Mouse (Mus musculus) intestine, embryonic 14.5 days (tissue): Measurements from ENCODE around the gene Jund. TPM values are rescaled to one million over a fixed set of nuclear protein-coding genes. Genes with fewer than 3 reads are reported as not detected.

Experiments used
- ATAC-seq: fragments of 200-750 bp; cut with Nextera tagmentation; replicated peaks from 2 replicates; pipeline ENCODE4 v1.8.0; 2017; ENCODE audit warnings: low read depth, moderate number of reproducible peaks, moderate TSS enrichment, moderate library complexity; ENCODE audit not compliant: low FRiP score, low TSS enrichment
- DNase-seq: peaks from one replicate; pipeline ENCODE4 v3.0.0-alpha.2; 2018; ENCODE audit warnings: low spot score
- H3K27ac ChIP-seq: fragments of 300-500 bp; sonication (generic); 2 replicates; pipeline ENCODE4 v1.5.1; 2014; ENCODE audit warnings: low read depth, mild to moderate bottlenecking, control low read depth
- H3K27me3 ChIP-seq: fragments of 300-500 bp; sonication (generic); replicated peaks from 2 replicates; pipeline ENCODE4 v1.6.1; 2014; ENCODE audit warnings: low read length, control low read depth; ENCODE audit not compliant: control insufficient read depth, insufficient read depth
- H3K36me3 ChIP-seq: fragments of 300-500 bp; sonication (generic); 2 replicates; pipeline ENCODE4 v1.6.1; 2014; ENCODE audit warnings: low read length, control low read depth; ENCODE audit not compliant: control insufficient read depth, insufficient read depth
- H3K4me1 ChIP-seq: fragments of 300-500 bp; sonication (generic); replicated peaks from 2 replicates; pipeline ENCODE4 v1.6.1; 2014; ENCODE audit warnings: low read length, control low read depth, mixed read lengths; ENCODE audit not compliant: control insufficient read depth, insufficient read depth
- H3K4me2 ChIP-seq: fragments of 300-500 bp; sonication (generic); 2 replicates; pipeline ENCODE4 v1.6.1; 2014; ENCODE audit warnings: low read length
- H3K4me3 ChIP-seq: fragments of 300-500 bp; sonication (generic); 2 replicates; pipeline ENCODE4 v1.5.1; 2014; ENCODE audit warnings: low read depth, low read length, control low read depth, mixed read lengths
- H3K9ac ChIP-seq: fragments of 300-500 bp; sonication (generic); 2 replicates; pipeline ENCODE4 v1.6.1; 2014; ENCODE audit warnings: mild to moderate bottlenecking, low read length
- H3K9me3 ChIP-seq: fragments of 300-500 bp; sonication (generic); 2 replicates; pipeline ENCODE4 v1.6.1; 2016; ENCODE audit warnings: low read length, control low read depth; ENCODE audit not compliant: control insufficient read depth
- WGBS: fragments of 180-500 bp; shearing (Covaris S2); extraction: QIAGEN DNeasy Blood & Tissue Kit; methylation state at CpG from one replicate; pipeline ENCODE4 v1.1.7; 2014; 5-methylcytosine and 5-hydroxymethylcytosine counted together
- polyA plus RNA-seq: library from polyadenylated mRNA; unstranded; fragments of >200 nt; fragmentation: Nextera tagmentation; extraction: Ambion mirVana; gene quantifications from 2 replicates; pipeline ENCODE4 v1.2.1, GENCODE M21; 2014

Gene Jund
- polyA plus RNA-seq, 1 experiment from 2014 or later = 114 TPM

GRCm38 (mm10) chr8:70671615-70672324, 27.0 kb upstream of the Jund start:
- H3K27me3 ChIP-seq = no peaks in the 10 kb centered on the region
- no peak overlapping the region for H3K4me2 ChIP-seq
- no peaks in the 10 kb centered on the region for H3K9me3 ChIP-seq
- ATAC-seq (no peak), DNase-seq (no peak)
- no peak overlapping the region for H3K9ac ChIP-seq
- no peak overlapping the region for H3K4me3 ChIP-seq
- H3K36me3 ChIP-seq = peaks cover 4% of the 10 kb centered on the region; the same call in 1 of the 2 replicates
- 71% methylated on average over 10 of the region's 10 CpGs for WGBS
- no peak overlapping the region for H3K27ac ChIP-seq
- H3K4me1 ChIP-seq = peaks cover 19% of the 10 kb centered on the region

GRCm38 (mm10) chr8:70672325-70673078, 26.2 kb upstream of the Jund start:
- peak overlapping the region; percentile 60 for H3K4me2 ChIP-seq
- WGBS = 38% methylated on average over 19 of the region's 19 CpGs
- peaks cover 11% of the 10 kb centered on the region for H3K36me3 ChIP-seq
- ATAC-seq (peak; percentile 39), DNase-seq (no peak)
- H3K9ac ChIP-seq = peak overlapping the region; percentile 53
- H3K4me1 ChIP-seq = peaks cover 19% of the 10 kb centered on the region
- no peaks in the 10 kb centered on the region for H3K9me3 ChIP-seq
- H3K27me3 ChIP-seq = no peaks in the 10 kb centered on the region
- peak overlapping the region; percentile 53 for H3K4me3 ChIP-seq
- peak overlapping the region; percentile 93 for H3K27ac ChIP-seq

- Histone ChIP-seq H3K27me3 (no peaks in the 10 kb centered on the region), H3K9me3 (no peaks in the 10 kb centered on the region), H3K4me1 (peaks cover 19% of the 10 kb centered on the region), H3K36me3 (peaks cover 18% of the 10 kb centered on the region), H3K27ac (peak within 1 kb of the TSS; percentile 93), H3K4me2 (peak within 1 kb of the TSS; percentile 73), H3K4me3 (peak within 1 kb of the TSS; percentile 53), H3K9ac (peak within 1 kb of the TSS; percentile 66)
- DNase-seq = peak; percentile 100
- ATAC-seq = peak; percentile 98
- under 1% methylated on average over 60 of the region's 60 CpGs for WGBS
These were observed 25.5 kb upstream of the Jund start, which contains the start of gene Lsm4 for GRCm38 (mm10) chr8:70673079-70673856. TSS of gene Lsm4 (plus strand) at chr8:70673248.

- Histone ChIP-seq H3K36me3 (peaks cover 25% of the 10 kb centered on the region), H3K27me3 (no peaks in the 10 kb centered on the region), H3K9ac (peak overlapping the region; percentile 66), H3K27ac (peak overlapping the region; percentile 93), H3K4me1 (peaks cover 19% of the 10 kb centered on the region), H3K9me3 (no peaks in the 10 kb centered on the region), H3K4me2 (peak overlapping the region; percentile 73), H3K4me3 (peak overlapping the region; percentile 53)
- ATAC-seq (no peak), DNase-seq (no peak)
- 67% methylated on average over 3 of the region's 3 CpGs for WGBS
These were observed 24.6 kb upstream of the Jund start for GRCm38 (mm10) chr8:70674109-70674508.

GRCm38 (mm10) chr8:70674716-70675115, 24.0 kb upstream of the Jund start:
- H3K4me2 ChIP-seq = peak overlapping the region; percentile 73; the same call in 1 of the 2 replicates
- H3K27me3 ChIP-seq = no peaks in the 10 kb centered on the region
- no peak for ATAC-seq
- H3K36me3 ChIP-seq = peaks cover 31% of the 10 kb centered on the region
- DNase-seq = no peak
- no peak overlapping the region for H3K9ac ChIP-seq
- H3K4me3 ChIP-seq = no peak overlapping the region
- H3K27ac ChIP-seq = 0 out of 2 replicates have a peak overlapping the region, but pooled peaks have one; percentile 14
- WGBS = 64% methylated on average over 4 of the region's 4 CpGs
- H3K4me1 ChIP-seq = peaks cover 19% of the 10 kb centered on the region
- H3K9me3 ChIP-seq = no peaks in the 10 kb centered on the region

GRCm38 (mm10) chr8:70675336-70675735, 23.4 kb upstream of the Jund start:
- H3K4me2 ChIP-seq = no peak overlapping the region
- ATAC-seq = no peak
- peaks cover 36% of the 10 kb centered on the region for H3K36me3 ChIP-seq
- H3K9me3 ChIP-seq = no peaks in the 10 kb centered on the region
- H3K4me3 ChIP-seq = no peak overlapping the region
- 0 out of 2 replicates have a peak overlapping the region, but pooled peaks have one; percentile 14 for H3K27ac ChIP-seq
- DNase-seq = no peak
- 89% methylated on average over 1 of the region's 1 CpGs for WGBS
- H3K4me1 ChIP-seq = peaks cover 19% of the 10 kb centered on the region
- H3K9ac ChIP-seq = no peak overlapping the region
- H3K27me3 ChIP-seq = no peaks in the 10 kb centered on the region

- WGBS = 93% methylated on average over 15 of the region's 15 CpGs
- Histone ChIP-seq H3K27me3 (no peaks in the 10 kb centered on the region), H3K9me3 (no peaks in the 10 kb centered on the region), H3K36me3 (peaks cover 38% of the 10 kb centered on the region), H3K4me3 (no peak overlapping the region), H3K4me1 (peaks cover 22% of the 10 kb centered on the region), H3K27ac (no peak overlapping the region), H3K9ac (no peak overlapping the region), H3K4me2 (no peak overlapping the region)
- ATAC-seq = no peak
- DNase-seq = no peak
These were observed 21.2 kb upstream of the Jund start for GRCm38 (mm10) chr8:70677451-70678080.

- Histone ChIP-seq H3K4me1 (peaks cover 21% of the 10 kb centered on the region), H3K9ac (no peak overlapping the region), H3K36me3 (peaks cover 38% of the 10 kb centered on the region), H3K4me2 (no peak overlapping the region), H3K27me3 (no peaks in the 10 kb centered on the region), H3K4me3 (no peak overlapping the region), H3K27ac (no peak overlapping the region), H3K9me3 (no peaks in the 10 kb centered on the region)
- DNase-seq (no peak), ATAC-seq (no peak)
These were observed 20.1 kb upstream of the Jund start for GRCm38 (mm10) chr8:70678679-70679078.
